Mouse (Mus musculus) heart, postnatal 14 days (tissue): ENCODE results near the gene Snta1. TPM values are rescaled to one million over a fixed set of nuclear protein-coding genes. Genes with fewer than 3 reads are reported as not detected.

ENCODE experiments used
- DNase-seq, 2 experiments: peaks; one replicate each; pipeline ENCODE4 v3.0.0; 2021 to 2022
- intact Hi-C: fragments of 180-260 bp; cut with DNase I; formaldehyde crosslinking; loops from one replicate; pipeline ENCODE4 v1.15.1; 2025
- long read RNA-seq, 2 experiments: library from polyadenylated mRNA; stranded (forward); transcript quantifications; one replicate each; pipeline ENCODE4 v2.0.0; 2021
- total RNA-seq, 2 experiments: library from RNA; stranded (reverse); gene quantifications; 2 replicates each; pipeline ENCODE4 v1.2.3; 2021

Gene Snta1
- total RNA-seq = 10 to 100 TPM; 91.4 to 98.7 TPM
- long read RNA-seq, experiment 1, transcript Snta1-202 (8 exons, 2,131 nt) = major isoform, 111 of 126 reads
- long read RNA-seq, experiment 1, partial matches to known transcripts = 8 of 126 reads
- long read RNA-seq, experiment 1, other reads (novel, unspliced or antisense) = 7 of 126 reads
- long read RNA-seq, experiment 2, transcript Snta1-202 (8 exons, 2,131 nt) = major isoform, 67 of 78 reads
- long read RNA-seq, experiment 2, partial matches to known transcripts = 8 of 78 reads
- long read RNA-seq, experiment 2, other reads (novel, unspliced or antisense) = 3 of 78 reads

GRCm38 (mm10) chr2:154407643-154408445 is at the start of gene Snta1:
Gene Snta1 (minus strand): TSS chr2:154408099.
- intact Hi-C loops = loop anchor here (2.0 kb wide), 1 partner anchor 17 kb away; no protein-coding TSS in a partner anchor

GRCm38 (mm10) chr2:154456621-154457020 is 48.7 kb upstream of the Snta1 start:
- no peak for DNase-seq
- intact Hi-C loops = no loop called here

More at GRCm38 (mm10) chr2:154407643-154408445, at the start of gene Snta1:
- peak; percentile 90 for DNase-seq

- intact Hi-C loops = no loop called here
- peak; percentile 23 to 54 for DNase-seq
Measured at GRCm38 (mm10) chr2:154455776-154456175, 47.9 kb upstream of the Snta1 start.

GRCm38 (mm10) chr2:154454605-154455004 is 46.7 kb upstream of the Snta1 start:
- DNase-seq = no peak
- intact Hi-C loops = loop anchor here (5.0 kb wide), 1 partner anchor 33 kb away; no protein-coding TSS in a partner anchor

- DNase-seq = no peak
- intact Hi-C loops = loop anchor here (5.0 kb wide), 1 partner anchor 33 kb away; no protein-coding TSS in a partner anchor
Measured at GRCm38 (mm10) chr2:154454099-154454498, 46.2 kb upstream of the Snta1 start.

GRCm38 (mm10) chr2:154452951-154453350 is 45.1 kb upstream of the Snta1 start:
- no peak for DNase-seq
- intact Hi-C loops = loop anchor here (5.0 kb wide), 1 partner anchor 34 kb away; no protein-coding TSS in a partner anchor

- intact Hi-C loops = no loop called here
- no peak for DNase-seq
Measured at GRCm38 (mm10) chr2:154448633-154449032, 40.7 kb upstream of the Snta1 start.

GRCm38 (mm10) chr2:154447821-154448220 is 39.9 kb upstream of the Snta1 start:
- no peak for DNase-seq
- intact Hi-C loops = no loop called here

GRCm38 (mm10) chr2:154440453-154440852 is 32.6 kb upstream of the Snta1 start:
- intact Hi-C loops = no loop called here
- DNase-seq = no peak

- intact Hi-C loops = no loop called here
- no peak for DNase-seq
Measured at GRCm38 (mm10) chr2:154437191-154437527, 29.3 kb upstream of the Snta1 start.

GRCm38 (mm10) chr2:154436458-154437190 is 28.7 kb upstream of the Snta1 start, which contains the start of gene Cbfa2t2:
Gene Cbfa2t2 (plus strand): TSS chr2:154436481.
- DNase-seq = peak; percentile 53 to 62
- intact Hi-C loops = no loop called here

- peak; percentile 98 for DNase-seq
- intact Hi-C loops = no loop called here
Measured at GRCm38 (mm10) chr2:154436076-154436457, 28.2 kb upstream of the Snta1 start.

GRCm38 (mm10) chr2:154434690-154435089 is 26.8 kb upstream of the Snta1 start:
- intact Hi-C loops = no loop called here
- DNase-seq = no peak

GRCm38 (mm10) chr2:154433391-154433790 is 25.5 kb upstream of the Snta1 start:
- no peak for DNase-seq
- intact Hi-C loops = no loop called here

- DNase-seq = no peak
- intact Hi-C loops = no loop called here
Measured at GRCm38 (mm10) chr2:154432696-154433095, 24.8 kb upstream of the Snta1 start.

- DNase-seq = no peak
- intact Hi-C loops = no loop called here
Measured at GRCm38 (mm10) chr2:154430566-154430965, 22.7 kb upstream of the Snta1 start.

- DNase-seq = peak in 1 of 2 experiments; percentile 15
- intact Hi-C loops = no loop called here
Measured at GRCm38 (mm10) chr2:154427853-154428360, 20.0 kb upstream of the Snta1 start.

- intact Hi-C loops = no loop called here
- no peak for DNase-seq
Measured at GRCm38 (mm10) chr2:154426905-154427852, 19.3 kb upstream of the Snta1 start.

GRCm38 (mm10) chr2:154426188-154426904 is 18.4 kb upstream of the Snta1 start:
- DNase-seq = no peak
- intact Hi-C loops = no loop called here
